Mouse (Mus musculus) lung, adult 18-20 months (tissue): ENCODE results near the gene Ptprn2.
A peak's percentile ranks its signal among the peaks of the same experiment; 100 is the strongest.

Experiments
- DNase-seq, 2 experiments: peaks; one replicate each; pipeline ENCODE4 v3.0.0; 2022; ENCODE audit warnings: mixed read lengths in 2 of 2

Ptprn2 gene

DNA sequence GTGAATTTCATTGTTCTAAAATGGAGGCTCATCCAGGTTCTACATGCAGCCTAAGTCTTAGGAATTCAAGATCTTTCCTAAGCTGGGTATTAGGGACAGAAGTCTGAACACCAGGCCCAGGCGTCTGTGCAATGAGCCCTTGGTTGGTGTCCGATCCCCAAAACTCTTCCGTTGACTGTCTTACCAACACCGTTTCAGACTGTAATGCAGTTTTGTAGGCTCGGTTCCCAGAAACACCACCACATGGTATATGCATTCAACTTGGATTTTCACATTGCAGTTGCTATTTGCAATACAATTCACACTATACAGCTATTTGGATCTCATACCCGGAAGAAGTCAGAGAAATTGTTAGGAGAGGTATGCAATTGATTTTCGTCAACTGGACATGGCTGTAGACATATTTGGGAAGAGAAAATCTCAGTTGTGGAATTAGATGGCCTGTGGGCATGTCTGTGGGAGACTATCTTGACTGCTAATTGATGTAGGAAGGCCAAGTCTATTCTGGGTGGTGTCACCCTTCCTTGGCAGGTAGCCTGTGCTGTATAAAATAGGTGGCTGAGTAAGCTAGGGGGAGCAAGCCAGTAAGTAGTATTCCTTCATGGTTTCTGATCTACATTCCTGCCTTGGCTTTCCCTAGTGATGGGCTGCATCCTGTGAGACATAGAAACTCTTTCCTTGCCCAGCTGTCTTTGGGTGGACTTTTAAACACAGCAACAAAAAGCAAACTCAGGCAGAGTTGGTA, 109.5 kb downstream of the Ptprn2 start:
- DNase-seq = no peak

- no peak for DNase-seq
These were observed 110.2 kb downstream of the Ptprn2 start for GRCm38 (mm10) chr12:116595727-116596126.

DNA sequence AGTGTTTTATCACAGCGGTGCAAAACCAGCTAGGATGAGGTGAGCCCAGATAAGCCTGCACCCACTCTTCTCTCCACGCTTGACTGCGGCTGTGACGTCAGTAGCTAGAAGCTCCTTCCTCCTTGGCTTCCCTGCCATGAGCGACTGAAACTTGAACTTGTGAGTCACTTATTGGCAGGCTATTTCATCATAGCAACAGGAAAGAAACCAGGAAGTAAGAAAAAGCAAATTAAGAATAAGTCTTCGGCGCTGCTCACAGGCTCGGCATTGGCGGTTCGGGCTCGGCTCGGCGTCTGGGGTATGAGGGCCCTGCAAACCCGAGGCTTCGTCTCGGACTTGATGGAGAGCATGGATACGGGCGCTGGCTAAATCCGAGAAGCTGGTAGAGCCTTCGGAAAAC, 111.5 kb downstream of the Ptprn2 start:
- peak in 1 of 2 experiments; percentile 10 for DNase-seq

DNA sequence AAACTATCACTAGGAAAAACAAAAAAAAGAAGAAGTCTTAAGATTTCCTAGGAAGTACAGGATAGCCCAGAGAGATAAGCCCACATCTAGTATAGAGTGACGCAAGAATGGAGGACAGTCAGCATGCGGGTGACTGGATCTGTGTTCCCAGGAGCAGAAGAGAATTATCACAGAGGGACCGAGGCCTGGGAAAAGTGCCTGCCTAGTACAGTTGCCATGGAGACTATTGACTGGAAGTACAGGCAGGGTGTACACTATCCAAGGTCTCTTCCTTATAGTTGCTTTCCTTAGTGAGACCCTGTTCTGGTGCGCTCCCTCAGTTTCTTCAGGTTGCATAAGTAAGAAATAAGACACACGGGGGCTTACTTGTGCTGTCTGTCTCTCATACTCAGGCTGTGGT, 112.2 kb downstream of the Ptprn2 start:
- DNase-seq = no peak

DNA sequence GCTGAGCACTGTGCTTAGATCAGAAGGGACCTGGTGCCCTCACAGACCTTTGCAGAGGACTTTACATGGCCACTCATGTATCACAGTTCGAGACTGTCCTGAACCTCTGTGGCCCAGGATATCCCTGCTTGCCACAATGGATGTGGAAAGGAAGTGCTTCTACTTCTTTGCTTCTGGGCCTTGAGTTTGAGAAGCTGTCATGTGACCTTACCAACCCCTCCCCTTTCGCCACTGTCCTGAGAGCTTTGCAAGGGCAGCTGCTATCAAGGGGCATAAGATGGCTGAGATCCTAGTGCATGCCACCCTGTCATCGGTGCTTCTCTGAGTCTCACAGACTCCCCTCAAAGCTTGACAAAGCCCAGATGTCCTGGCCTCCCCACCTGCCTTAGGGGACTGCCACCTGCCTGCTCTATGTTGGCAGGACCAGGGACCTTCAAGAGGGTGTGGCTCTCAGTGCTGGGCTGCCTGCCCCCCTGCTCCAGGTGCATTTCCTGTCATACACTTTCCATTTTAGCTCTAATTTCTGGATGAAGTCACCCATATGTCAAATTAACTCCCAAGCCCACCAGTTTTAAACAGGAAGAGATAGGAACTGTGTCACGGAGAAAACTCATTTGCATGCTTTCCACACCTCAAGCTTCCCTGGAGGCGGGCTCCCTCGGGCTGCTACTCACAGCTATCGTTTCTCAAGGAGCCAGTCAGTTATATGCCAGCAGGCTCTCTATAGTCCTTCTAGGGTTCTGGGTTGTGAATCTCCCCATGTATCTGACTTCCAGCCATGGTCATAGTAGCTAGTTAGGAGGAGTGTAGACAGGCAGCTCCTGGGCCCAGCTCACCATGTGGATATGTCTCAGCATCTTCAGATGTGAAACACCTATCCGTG, 112.8 kb downstream of the Ptprn2 start:
- DNase-seq = no peak

GRCm38 (mm10) chr12:116599537-116599936, 114.0 kb downstream of the Ptprn2 start:
- DNase-seq = no peak

DNA sequence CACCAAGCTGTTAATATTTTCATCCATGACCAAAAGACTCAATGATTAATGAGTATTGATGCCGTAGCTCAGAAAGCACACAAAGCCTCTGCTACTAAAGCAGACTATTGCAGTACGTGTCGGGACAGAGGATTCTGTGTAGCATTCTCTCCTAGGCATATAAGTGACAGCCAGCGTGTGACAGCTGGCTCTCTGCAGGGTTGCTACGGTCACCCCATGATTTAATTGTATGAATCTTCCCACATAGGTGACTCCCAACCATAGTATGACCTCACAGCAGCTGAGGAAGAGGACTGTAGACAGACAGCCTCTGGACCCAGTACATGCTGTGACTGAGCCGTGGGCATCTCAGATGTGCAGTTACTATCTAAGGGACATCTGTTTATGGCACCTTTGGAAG, 114.5 kb downstream of the Ptprn2 start:
- DNase-seq = no peak

GRCm38 (mm10) chr12:116601395-116601794, 115.9 kb downstream of the Ptprn2 start:
- no peak for DNase-seq

DNA sequence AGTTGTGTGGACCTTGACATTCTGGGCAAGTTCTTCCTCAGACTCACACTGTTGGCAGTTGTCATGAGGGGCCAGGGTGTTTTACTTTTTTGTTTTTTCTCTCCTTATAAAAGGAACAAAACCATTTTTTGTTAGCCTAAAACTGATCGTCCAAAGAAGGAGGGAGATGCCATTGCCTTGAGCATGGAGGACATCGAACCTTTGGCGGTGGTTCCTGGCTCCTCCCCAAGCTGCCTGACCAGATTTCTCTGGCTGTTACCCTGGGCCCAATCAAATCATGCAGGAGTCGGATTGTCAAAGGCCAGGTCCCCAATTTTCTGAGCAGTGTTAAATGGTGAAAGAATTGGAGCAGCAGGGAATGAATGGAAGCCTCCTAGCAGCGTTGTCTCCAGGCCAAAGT, 116.4 kb downstream of the Ptprn2 start:
- no peak for DNase-seq

DNA sequence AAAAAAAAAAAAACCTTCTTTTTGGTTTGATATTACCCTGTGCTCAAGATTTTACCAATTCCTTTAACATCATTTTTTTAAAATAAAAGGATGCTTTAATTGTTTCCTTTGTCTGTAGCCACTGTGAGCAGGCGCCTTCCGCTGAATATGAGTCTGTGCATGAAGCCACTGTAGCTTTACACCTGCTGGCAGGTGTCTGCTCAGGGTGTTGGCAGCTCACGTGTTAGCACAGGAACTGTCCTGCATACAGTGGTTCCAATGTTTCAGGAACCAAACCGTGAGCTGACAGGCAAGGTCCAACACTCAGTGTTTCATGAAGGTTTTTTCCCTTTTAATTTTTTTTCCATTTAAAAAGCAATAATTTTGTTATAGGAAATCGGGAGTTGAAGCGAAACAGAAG, 123.1 kb downstream of the Ptprn2 start:
- no peak for DNase-seq

GRCm38 (mm10) chr12:116619868-116620267, 134.3 kb downstream of the Ptprn2 start:
- DNase-seq = peak; percentile 38 to 56

DNA sequence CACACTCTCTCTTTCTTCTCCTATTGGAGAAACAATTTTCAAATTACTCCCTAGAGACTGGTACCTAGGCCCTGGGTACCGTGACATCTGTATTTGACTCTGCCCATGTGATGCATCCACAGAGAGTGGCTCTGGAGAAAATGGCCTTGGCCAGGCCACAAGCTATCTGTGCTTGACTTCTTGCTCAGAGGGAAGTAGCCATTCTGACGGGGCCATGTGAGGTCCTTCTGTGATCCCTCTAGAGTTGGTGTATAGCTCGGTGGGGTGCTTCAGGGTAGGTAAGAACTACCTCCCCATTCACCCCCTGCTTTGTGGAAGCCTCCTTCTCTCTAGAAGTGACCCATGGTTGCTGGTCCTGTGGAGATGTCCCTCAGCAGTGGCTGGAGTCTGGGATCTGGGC, 134.8 kb downstream of the Ptprn2 start:
- no peak for DNase-seq

DNA sequence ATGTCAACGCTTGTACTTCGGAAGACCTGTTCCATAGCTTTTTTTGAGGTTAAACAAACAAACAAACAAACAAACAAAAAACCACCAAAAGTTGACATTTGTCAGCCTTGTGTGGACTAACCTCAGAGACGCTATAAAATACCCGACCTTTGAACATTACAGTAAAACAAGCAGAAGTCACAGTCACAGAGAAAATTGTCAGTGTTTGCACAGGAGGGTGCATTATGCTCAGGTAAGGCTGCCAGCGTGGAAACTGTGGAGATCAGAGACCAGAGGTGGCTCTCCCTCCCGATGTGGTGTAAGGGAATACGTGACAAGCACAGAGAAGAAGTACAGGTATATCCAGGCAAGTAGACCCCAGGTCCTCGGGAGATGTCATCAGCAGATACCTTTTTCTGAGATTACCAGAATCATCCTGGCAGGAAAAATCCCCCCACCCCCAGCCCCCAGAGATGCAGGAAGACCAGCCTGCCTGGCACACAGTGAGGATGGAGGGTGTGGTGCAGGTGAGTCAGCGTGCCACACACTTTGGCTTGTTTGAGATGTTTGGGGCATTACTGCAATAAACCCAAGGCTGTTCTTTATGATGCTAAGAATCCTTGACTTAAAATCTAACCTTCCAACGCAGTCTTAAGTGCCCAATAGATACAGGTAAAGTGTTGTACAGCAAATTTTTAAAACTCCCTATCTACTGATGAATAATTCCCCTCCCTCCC, 136.0 kb downstream of the Ptprn2 start:
- DNase-seq = no peak

GRCm38 (mm10) chr12:116622665-116623387, 137.3 kb downstream of the Ptprn2 start:
- peak in 1 of 2 experiments; percentile 14 for DNase-seq

DNA sequence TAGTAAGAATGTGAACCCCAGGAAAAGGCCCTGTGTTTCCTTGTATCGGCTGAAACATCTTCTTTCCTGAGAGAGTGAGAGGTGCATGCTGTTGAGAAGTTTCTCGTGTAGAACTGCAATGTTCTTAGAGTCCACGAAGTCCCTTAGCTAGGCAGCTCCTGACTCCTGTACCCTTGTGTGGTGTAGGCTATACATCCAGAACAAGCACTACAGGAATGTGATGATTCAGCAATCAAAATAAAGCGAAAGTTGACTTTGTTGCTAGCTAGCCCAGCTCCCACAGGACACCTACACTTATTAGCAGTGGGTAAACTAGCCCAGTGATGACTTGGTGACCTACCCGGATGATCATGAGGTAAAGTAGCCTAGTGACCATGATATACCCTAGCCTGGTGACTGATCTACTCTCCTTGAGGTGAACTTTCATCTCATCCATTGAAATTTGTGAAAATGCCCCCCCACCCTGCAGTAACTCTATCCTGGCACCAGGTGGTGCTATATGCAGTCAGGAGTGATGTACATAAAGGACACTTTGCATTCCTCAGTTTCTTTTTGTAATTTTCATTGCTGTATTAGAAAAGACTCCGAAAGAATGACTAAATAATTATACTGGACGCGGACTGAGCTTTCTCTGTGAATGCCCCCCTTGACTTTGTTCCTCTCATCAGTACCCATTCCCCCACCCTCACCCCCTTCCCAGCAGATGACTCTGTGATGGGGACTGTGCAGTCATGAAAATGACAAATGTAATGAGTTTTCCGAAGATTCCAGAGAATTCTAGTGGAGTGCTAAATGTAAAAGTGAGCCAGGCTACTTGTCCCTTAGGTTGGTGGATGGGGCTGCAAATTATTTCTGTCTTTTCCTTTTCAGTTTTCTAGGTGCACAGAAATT, 140.1 kb downstream of the Ptprn2 start:
- DNase-seq = peak; percentile 9 to 10

DNA sequence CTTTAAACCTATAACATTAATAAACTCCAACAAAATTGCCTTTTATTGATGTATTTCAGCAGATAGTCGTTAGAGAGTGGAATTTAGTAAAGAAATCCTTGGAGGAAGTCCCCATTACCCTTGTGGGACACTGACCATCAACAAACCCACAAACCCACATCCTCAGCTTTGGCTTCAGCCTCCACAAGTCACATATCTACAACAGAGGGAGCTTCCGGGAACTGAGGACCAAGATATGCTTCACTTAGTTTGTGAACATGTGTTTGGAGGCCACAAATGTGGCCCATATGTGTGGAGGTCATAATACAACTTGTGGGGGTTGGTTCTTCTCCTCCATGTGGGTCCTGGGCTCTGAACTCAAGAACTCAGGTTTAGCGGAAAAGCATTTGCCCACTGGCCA, 143.5 kb downstream of the Ptprn2 start:
- no peak for DNase-seq

GRCm38 (mm10) chr12:116637498-116637897, 152.0 kb downstream of the Ptprn2 start:
- no peak for DNase-seq

GRCm38 (mm10) chr12:116640871-116641270, 155.4 kb downstream of the Ptprn2 start:
- no peak for DNase-seq

- no peak for DNase-seq
These were observed 156.0 kb downstream of the Ptprn2 start for GRCm38 (mm10) chr12:116641339-116642190.

DNA sequence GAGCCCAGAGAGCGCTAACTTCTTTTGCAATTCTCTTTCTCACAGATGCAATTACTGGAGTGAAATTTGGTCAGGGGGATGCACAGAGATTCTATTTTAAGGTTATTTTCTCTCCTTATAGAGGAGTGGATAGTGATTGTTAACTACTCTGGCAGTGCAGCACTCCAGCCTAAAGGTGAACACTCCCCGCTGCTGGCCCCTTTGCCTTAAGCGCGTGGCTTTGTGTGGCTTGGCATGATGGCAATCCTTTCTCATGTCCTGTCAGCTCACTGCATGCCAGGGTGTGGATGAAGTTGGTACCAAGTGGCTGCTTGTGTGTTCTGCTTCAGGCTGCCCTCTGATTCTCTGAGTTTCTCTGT, 156.7 kb downstream of the Ptprn2 start:
- DNase-seq = no peak

DNA sequence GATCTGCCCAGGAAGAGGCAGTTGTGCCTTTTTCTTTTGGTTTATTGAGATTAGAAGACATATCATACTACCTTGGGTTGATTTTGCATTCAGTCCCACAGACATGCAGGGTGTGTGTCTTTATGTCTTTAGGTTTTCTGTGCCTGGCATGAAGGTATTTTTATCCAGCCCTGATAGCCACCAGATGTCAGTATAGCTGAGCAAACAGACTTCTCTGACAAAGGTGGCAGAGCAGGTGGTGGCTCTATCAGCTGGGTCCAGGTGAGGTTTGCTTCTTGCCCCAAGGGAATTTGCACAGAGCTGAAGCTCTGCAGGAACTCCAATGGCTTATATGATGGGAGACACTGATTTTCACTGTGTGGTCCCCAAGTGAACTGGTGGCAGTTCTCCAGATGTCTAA, 161.3 kb downstream of the Ptprn2 start:
- peak in 1 of 2 experiments; percentile 5 for DNase-seq
